Mouse (Mus musculus): ENCODE results near the gene Cntnap2. TPM values are rescaled to one million over a fixed set of nuclear protein-coding genes. Genes with fewer than 3 reads are reported as not detected.
"Not testable (repeated sequence)": the region's sequence is repeated elsewhere in the genome, so short reads cannot be mapped to it uniquely, and the experiment has no call there.

The Cntnap2 gene
- polyA plus RNA-seq, 1 experiment from 2014 or later = 6.9 TPM

DNA sequence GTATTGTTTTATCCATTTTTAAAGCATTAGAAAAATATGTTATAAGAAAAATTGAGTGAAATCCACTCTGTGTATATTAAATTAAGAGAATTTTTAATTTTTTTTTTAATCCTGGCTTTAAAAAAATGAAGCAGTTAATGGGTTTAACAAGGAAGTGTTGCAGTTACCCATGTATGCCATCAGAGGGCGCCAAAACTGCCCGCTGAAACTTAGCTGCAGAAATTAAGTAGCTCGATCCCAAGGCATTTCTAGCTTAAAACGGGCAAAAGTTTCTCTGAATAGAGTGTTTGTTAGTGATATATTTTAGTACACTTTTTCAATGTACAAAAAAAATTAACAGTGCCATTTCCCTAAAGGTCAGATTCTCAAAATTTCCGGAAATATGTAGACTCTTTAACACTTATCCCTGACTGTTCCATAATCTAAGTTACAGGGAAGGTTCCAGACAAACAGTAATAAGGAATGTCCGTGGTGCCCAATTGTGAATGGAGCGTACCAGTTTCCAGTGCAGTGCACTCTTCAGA lies 2132.2 kb downstream of the Cntnap2 start:
- DNase-seq (ENCODE audit: low spot score) (peak; percentile 61), ATAC-seq (ENCODE audit: insufficient read depth, low FRiP score, low TSS enrichment) (no peak)
- 29% methylated on average over 7 of the region's 7 CpGs for WGBS
- H3K9me3 ChIP-seq (ENCODE audit: control insufficient read depth, low read length) = no peaks in the 10 kb centered on the region
- no peak overlapping the region for H3K9ac ChIP-seq (ENCODE audit: low read length)
- H3K4me1 ChIP-seq (ENCODE audit: control insufficient read depth, insufficient read depth, low read length) = no peaks in the 10 kb centered on the region
- no peaks in the 10 kb centered on the region for H3K27me3 ChIP-seq (ENCODE audit: control insufficient read depth, insufficient read depth, low read length)
- H3K4me3 ChIP-seq (ENCODE audit: low read depth, low read length) = no peak overlapping the region
- H3K36me3 ChIP-seq (ENCODE audit: control insufficient read depth, insufficient read depth, low read length) = no peaks in the 10 kb centered on the region
- H3K4me2 ChIP-seq (ENCODE audit: low read depth) = no peak overlapping the region
- no peak overlapping the region for H3K27ac ChIP-seq (ENCODE audit: low read depth, low read length)

DNA sequence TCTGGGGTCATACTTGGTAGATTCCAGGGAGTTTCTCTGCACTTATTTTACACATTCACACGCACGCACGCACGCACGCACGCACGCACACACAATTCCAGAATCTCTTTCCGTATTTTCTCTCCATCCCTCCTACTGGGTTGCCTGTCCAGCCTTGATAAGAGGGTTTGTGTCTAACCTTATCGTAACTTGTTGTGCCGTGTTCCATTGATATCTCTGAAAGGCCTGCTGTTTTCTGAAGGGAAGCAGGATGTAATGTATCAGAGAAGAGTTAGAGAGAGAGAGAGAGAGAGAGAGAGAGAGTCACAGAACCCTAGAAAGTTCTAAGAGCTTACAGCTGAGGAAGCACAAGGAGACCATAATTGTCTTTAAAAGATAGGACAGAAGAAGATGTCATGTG lies 2132.8 kb downstream of the Cntnap2 start:
- no peak for ATAC-seq (ENCODE audit: insufficient read depth, low FRiP score, low TSS enrichment)
- 92% methylated on average over 10 of the region's 10 CpGs for WGBS

DNA sequence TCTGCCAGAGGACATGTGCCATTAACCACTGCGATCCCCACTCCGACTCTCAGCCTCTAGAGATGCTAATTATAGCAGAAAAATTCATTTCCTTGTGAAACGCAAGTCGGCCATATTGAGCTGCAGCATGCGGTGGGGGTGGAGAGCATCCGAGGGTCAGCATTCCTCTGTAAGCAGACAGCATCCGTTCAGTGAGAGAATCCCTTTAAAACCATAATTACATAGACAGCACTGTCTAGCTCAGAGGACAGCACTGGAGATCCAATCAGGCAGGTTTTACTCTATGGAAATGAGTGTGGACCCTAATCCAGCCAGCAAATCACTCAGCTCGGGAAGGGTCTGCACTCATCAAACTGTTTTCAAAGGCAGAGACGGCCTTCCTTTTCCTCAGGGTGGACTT lies 2133.3 kb downstream of the Cntnap2 start:
- Histone ChIP-seq H3K27me3 (ENCODE audit: control insufficient read depth, insufficient read depth, low read length) (no peaks in the 10 kb centered on the region), H3K9me3 (ENCODE audit: control insufficient read depth, low read length) (no peaks in the 10 kb centered on the region), H3K4me2 (ENCODE audit: low read depth) (no peak overlapping the region), H3K4me1 (ENCODE audit: control insufficient read depth, insufficient read depth, low read length) (no peaks in the 10 kb centered on the region), H3K4me3 (ENCODE audit: low read depth, low read length) (no peak overlapping the region), H3K36me3 (ENCODE audit: control insufficient read depth, insufficient read depth, low read length) (no peaks in the 10 kb centered on the region), H3K9ac (ENCODE audit: low read length) (no peak overlapping the region), H3K27ac (ENCODE audit: low read depth, low read length) (no peak overlapping the region)
- DNase-seq (ENCODE audit: low spot score) = no peak
- no peak for ATAC-seq (ENCODE audit: insufficient read depth, low FRiP score, low TSS enrichment)
- WGBS = 80% methylated on average over 9 of the region's 9 CpGs

More for the DNA sequence above, 2132.8 kb downstream of the Cntnap2 start:
- Histone ChIP-seq H3K27me3 (ENCODE audit: control insufficient read depth, insufficient read depth, low read length) (no peaks in the 10 kb centered on the region), H3K9me3 (ENCODE audit: control insufficient read depth, low read length) (no peaks in the 10 kb centered on the region), H3K4me3 (ENCODE audit: low read depth, low read length) (no peak overlapping the region), H3K36me3 (ENCODE audit: control insufficient read depth, insufficient read depth, low read length) (no peaks in the 10 kb centered on the region), H3K27ac (ENCODE audit: low read depth, low read length) (no peak overlapping the region), H3K9ac (ENCODE audit: low read length) (no peak overlapping the region), H3K4me2 (ENCODE audit: low read depth) (no peak overlapping the region), H3K4me1 (ENCODE audit: control insufficient read depth, insufficient read depth, low read length) (no peaks in the 10 kb centered on the region)
- DNase-seq (ENCODE audit: low spot score) = no peak

DNA sequence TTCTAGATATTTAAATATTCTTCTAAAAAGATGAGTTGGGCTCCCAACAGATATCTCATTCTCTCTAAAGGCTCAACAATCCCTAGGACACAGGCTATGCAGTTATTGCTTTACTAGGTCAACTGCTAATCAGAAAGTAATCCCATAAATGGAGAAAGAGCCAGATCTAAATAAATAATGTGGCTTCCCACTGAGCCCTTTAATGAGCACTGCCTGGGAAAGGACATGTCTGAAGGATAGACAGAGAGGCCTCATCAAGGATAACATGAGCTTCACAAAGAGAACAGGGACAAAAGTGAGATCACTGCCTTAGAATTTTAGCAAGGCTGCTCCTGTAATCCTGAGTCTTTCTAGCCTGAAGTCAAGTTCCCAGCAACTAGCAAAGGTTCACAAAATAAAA lies 2138.4 kb downstream of the Cntnap2 start:
- DNase-seq (ENCODE audit: low spot score) (no peak), ATAC-seq (ENCODE audit: insufficient read depth, low FRiP score, low TSS enrichment) (no peak)
- Histone ChIP-seq H3K4me3 (ENCODE audit: low read depth, low read length) (no peak overlapping the region), H3K27ac (ENCODE audit: low read depth, low read length) (no peak overlapping the region), H3K36me3 (ENCODE audit: control insufficient read depth, insufficient read depth, low read length) (no peaks in the 10 kb centered on the region), H3K4me1 (ENCODE audit: control insufficient read depth, insufficient read depth, low read length) (no peaks in the 10 kb centered on the region), H3K4me2 (ENCODE audit: low read depth) (no peak overlapping the region), H3K9me3 (ENCODE audit: control insufficient read depth, low read length) (no peaks in the 10 kb centered on the region), H3K9ac (ENCODE audit: low read length) (no peak overlapping the region), H3K27me3 (ENCODE audit: control insufficient read depth, insufficient read depth, low read length) (no peaks in the 10 kb centered on the region)

DNA sequence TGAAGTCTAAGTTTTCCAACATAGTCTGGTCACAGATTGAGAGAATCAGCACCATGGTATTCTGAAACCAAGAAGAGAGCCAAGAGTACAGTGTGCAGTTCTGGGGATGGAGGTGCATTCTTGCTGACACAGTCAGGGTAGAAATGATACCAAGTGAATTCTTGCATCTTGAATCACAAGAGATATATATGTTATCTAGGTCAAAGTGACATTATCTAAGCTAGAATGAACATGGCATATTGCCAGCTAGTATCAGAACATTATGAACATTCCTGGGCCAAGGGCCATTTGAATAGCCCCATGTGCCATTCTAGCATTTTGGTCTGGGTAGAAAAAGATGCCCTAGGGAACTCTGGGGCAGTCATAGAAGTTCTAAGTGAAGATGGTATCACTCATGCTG lies 2141.5 kb downstream of the Cntnap2 start:
- H3K36me3 ChIP-seq (ENCODE audit: control insufficient read depth, insufficient read depth, low read length) = no peaks in the 10 kb centered on the region
- ATAC-seq (ENCODE audit: insufficient read depth, low FRiP score, low TSS enrichment) (no peak), DNase-seq (ENCODE audit: low spot score) (no peak)
- no peaks in the 10 kb centered on the region for H3K4me1 ChIP-seq (ENCODE audit: control insufficient read depth, insufficient read depth, low read length)
- H3K4me3 ChIP-seq (ENCODE audit: low read depth, low read length) = no peak overlapping the region
- no peak overlapping the region for H3K27ac ChIP-seq (ENCODE audit: low read depth, low read length)
- H3K9ac ChIP-seq (ENCODE audit: low read length) = no peak overlapping the region
- H3K9me3 ChIP-seq (ENCODE audit: control insufficient read depth, low read length) = no peaks in the 10 kb centered on the region
- H3K4me2 ChIP-seq (ENCODE audit: low read depth) = no peak overlapping the region
- H3K27me3 ChIP-seq (ENCODE audit: control insufficient read depth, insufficient read depth, low read length) = no peaks in the 10 kb centered on the region

DNA sequence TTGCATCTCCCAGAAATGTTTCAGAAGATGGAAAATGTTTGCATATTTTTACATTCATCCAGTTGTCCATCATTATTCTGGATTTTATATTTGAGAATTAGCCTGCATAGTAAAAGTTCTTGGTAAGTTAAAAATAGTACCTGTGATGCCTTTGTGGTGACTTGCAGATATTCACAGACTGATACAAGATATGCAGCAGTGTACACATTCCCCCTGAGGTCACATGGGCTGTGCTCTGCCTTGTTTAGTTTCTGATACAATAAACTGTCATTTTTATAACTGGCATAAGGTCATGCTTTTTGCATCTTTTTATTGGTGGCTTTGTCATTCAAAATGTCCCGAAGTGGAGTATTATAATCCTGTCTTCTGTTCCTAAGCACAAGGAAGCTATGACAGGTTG lies 2148.9 kb downstream of the Cntnap2 start:
- no peaks in the 10 kb centered on the region for H3K36me3 ChIP-seq (ENCODE audit: control insufficient read depth, insufficient read depth, low read length)
- DNase-seq (ENCODE audit: low spot score) = no peak
- ATAC-seq (ENCODE audit: insufficient read depth, low FRiP score, low TSS enrichment) = no peak
- no peak overlapping the region for H3K27ac ChIP-seq (ENCODE audit: low read depth, low read length)
- no peaks in the 10 kb centered on the region for H3K4me1 ChIP-seq (ENCODE audit: control insufficient read depth, insufficient read depth, low read length)
- 86% methylated on average over 1 of the region's 1 CpGs for WGBS
- no peak overlapping the region for H3K4me3 ChIP-seq (ENCODE audit: low read depth, low read length)
- H3K27me3 ChIP-seq (ENCODE audit: control insufficient read depth, insufficient read depth, low read length) = no peaks in the 10 kb centered on the region
- H3K4me2 ChIP-seq (ENCODE audit: low read depth) = no peak overlapping the region
- no peaks in the 10 kb centered on the region for H3K9me3 ChIP-seq (ENCODE audit: control insufficient read depth, low read length)
- no peak overlapping the region for H3K9ac ChIP-seq (ENCODE audit: low read length)

DNA sequence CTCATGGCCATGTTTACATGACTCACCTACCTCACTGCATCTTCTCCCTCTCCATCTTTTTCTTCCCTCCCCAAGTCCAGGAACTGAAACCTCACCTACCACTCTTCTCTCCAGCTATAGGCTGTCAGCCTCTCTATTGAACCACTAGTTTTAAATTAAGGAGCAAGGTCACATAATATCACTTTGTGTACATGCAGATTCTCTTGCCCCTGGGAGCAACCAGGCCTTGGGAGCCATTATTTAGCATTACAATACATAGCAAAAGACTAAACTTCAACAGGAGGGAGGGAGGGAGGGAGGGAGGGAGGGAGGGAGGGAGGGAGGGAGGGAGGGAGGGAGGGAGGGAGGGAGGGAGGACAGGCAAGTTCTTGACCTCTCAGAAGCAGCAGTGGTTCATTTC lies 2155.6 kb downstream of the Cntnap2 start:
- ATAC-seq (ENCODE audit: insufficient read depth, low FRiP score, low TSS enrichment) (no peak), DNase-seq (ENCODE audit: low spot score) (no peak)
- H3K4me2 ChIP-seq (ENCODE audit: low read depth) = no peak overlapping the region
- no peak overlapping the region for H3K4me3 ChIP-seq (ENCODE audit: low read depth, low read length)
- H3K4me1 ChIP-seq (ENCODE audit: control insufficient read depth, insufficient read depth, low read length) = no peaks in the 10 kb centered on the region
- H3K9me3 ChIP-seq (ENCODE audit: control insufficient read depth, low read length) = no peaks in the 10 kb centered on the region
- H3K36me3 ChIP-seq (ENCODE audit: control insufficient read depth, insufficient read depth, low read length) = no peaks in the 10 kb centered on the region
- H3K27me3 ChIP-seq (ENCODE audit: control insufficient read depth, insufficient read depth, low read length) = no peaks in the 10 kb centered on the region
- no peak overlapping the region for H3K27ac ChIP-seq (ENCODE audit: low read depth, low read length)
- H3K9ac ChIP-seq (ENCODE audit: low read length) = no peak overlapping the region

DNA sequence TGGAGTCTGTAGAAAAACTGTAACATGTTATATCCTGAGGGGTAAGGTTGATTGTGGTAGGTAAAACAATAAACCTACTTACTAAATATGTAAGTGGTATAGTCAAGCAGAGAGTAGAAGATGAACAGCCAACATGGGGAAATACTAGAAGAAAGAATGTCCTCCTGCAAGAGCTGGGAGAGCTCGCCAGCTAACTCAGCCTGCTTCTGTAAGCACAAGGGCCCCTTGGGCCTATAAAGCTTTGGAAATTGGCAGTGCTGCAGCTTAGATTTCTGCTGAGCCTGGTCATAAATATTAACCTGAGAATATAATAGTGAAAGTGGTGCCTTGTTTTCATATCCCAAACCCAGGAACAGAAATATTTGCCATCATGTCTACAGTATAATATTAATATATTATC lies 2164.4 kb downstream of the Cntnap2 start:
- not testable (repeated sequence) for H3K4me2 ChIP-seq (ENCODE audit: low read depth); ATAC-seq (ENCODE audit: insufficient read depth, low FRiP score, low TSS enrichment); H3K27me3 ChIP-seq (ENCODE audit: control insufficient read depth, insufficient read depth, low read length); H3K27ac ChIP-seq (ENCODE audit: low read depth, low read length); H3K9me3 ChIP-seq (ENCODE audit: control insufficient read depth, low read length); H3K4me3 ChIP-seq (ENCODE audit: low read depth, low read length); H3K36me3 ChIP-seq (ENCODE audit: control insufficient read depth, insufficient read depth, low read length); H3K4me1 ChIP-seq (ENCODE audit: control insufficient read depth, insufficient read depth, low read length); H3K9ac ChIP-seq (ENCODE audit: low read length); DNase-seq (ENCODE audit: low spot score)
- whole genome bisulfite sequencing = 70% methylated on average over 1 of the region's 1 CpGs

DNA sequence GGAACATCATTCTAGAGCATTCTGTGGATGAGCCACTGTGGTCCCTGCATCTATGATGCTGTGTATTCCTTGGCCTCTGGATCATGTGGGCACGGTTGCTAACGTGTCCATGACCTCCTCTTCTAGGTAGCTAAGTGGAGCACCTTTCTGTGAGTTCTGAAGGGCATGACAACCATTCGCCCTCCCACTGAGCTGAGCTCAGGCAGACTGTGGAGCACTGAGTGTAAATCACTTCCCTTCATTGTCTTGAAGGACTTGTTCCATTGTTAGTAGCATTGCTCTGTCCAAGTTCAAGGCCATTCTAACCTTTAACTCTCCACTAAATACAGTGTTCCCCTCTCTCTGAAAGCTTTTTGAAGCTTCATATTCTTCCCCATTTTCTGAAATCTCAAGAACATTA lies 2166.2 kb downstream of the Cntnap2 start:
- not testable (repeated sequence) for H3K9ac ChIP-seq (ENCODE audit: low read length); ATAC-seq (ENCODE audit: insufficient read depth, low FRiP score, low TSS enrichment); H3K4me1 ChIP-seq (ENCODE audit: control insufficient read depth, insufficient read depth, low read length); H3K4me2 ChIP-seq (ENCODE audit: low read depth); H3K27me3 ChIP-seq (ENCODE audit: control insufficient read depth, insufficient read depth, low read length); H3K4me3 ChIP-seq (ENCODE audit: low read depth, low read length); H3K27ac ChIP-seq (ENCODE audit: low read depth, low read length); H3K9me3 ChIP-seq (ENCODE audit: control insufficient read depth, low read length); H3K36me3 ChIP-seq (ENCODE audit: control insufficient read depth, insufficient read depth, low read length); DNase-seq (ENCODE audit: low spot score)
- 69% methylated on average over 3 of the region's 3 CpGs for WGBS

Data from neural tube, embryonic 11.5 days (tissue).